Mouse (Mus musculus) heart, embryonic 10.5 days (tissue): ENCODE results near the gene Sim1. TPM values are rescaled to one million over a fixed set of nuclear protein-coding genes. Genes with fewer than 3 reads are reported as not detected.

Experiments used
- DNase-seq: peaks from one replicate; pipeline ENCODE4 v3.0.0-alpha.2; 2017; ENCODE audit warnings: low spot score
- H3K27ac ChIP-seq: fragments of 300-500 bp; sonication (generic); 2 replicates; pipeline ENCODE4 v1.5.1; 2016; ENCODE audit warnings: mild to moderate bottlenecking
- H3K27me3 ChIP-seq: fragments of 300-500 bp; sonication (generic); 2 replicates; pipeline ENCODE4 v1.6.1; 2016; ENCODE audit warnings: mild to moderate bottlenecking; ENCODE audit not compliant: poor library complexity, insufficient read depth, severe bottlenecking
- H3K36me3 ChIP-seq: fragments of 300-500 bp; sonication (generic); 2 replicates; pipeline ENCODE4 v1.6.1; 2016; ENCODE audit warnings: mild to moderate bottlenecking, moderate library complexity
- H3K4me1 ChIP-seq: fragments of 300-500 bp; sonication (generic); 2 replicates; pipeline ENCODE4 v1.6.1; 2016; ENCODE audit warnings: mild to moderate bottlenecking
- H3K4me3 ChIP-seq: fragments of 300-500 bp; sonication (generic); 2 replicates; pipeline ENCODE4 v1.5.1; 2016; ENCODE audit warnings: mild to moderate bottlenecking, moderate library complexity
- H3K9me3 ChIP-seq: fragments of 300-500 bp; sonication (generic); 2 replicates; pipeline ENCODE4 v1.6.1; 2016; ENCODE audit warnings: mild to moderate bottlenecking, moderate library complexity
- WGBS: fragments of 180-500 bp; shearing (Covaris S2); methylation state at CpG from one replicate; pipeline ENCODE4 v1.1.7; 2016; 5-methylcytosine and 5-hydroxymethylcytosine counted together
- polyA plus RNA-seq: library from polyadenylated mRNA; unstranded; fragments of >200 nt; fragmentation: Nextera tagmentation; extraction: Ambion mirVana; gene quantifications from 2 replicates; pipeline ENCODE4 v1.2.1, GENCODE M21; 2016

The Sim1 gene
- 0.10 TPM in 1 of 2 replicates, not detected in the other for polyA plus RNA-seq

DNA sequence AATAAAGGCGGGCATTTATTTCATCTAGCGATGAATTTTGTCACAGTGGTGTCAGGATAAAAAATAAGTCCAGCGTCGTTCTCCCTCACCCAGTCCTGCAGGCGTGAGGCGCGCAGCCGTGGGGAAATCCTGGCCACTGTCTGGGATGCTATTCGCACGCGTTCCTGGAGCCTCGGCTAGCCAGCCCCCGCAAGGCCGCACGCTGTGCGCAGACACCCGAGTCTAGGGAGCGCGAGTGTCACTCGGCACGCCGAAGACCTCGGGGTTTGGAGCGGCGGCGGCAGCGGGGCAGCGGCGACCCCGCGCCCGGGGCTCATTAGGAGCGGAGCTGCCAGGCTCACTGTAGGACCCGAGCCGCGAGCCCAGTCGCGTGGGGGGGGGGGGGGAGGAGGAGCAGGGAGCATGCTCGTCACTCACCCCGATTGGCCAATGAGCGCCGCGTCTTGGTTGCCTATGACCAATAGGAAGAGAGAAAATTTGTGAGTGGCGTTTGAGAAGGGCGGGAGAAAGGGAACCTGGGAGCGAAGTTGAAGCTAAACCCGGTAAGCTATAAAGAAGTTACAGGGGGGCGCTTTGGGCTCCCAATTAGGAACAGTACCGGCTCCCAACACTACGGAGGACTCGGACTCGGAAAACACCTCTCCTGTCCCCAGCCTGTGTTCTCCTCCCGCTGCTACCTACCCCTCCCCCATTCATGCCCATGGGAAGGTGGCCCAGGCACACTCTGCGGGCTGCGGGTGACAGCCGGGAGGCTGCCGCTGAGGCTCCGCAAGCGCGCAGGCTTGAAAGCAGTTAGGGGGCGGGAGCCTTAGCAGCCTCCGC is at the start of gene Sim1:
Gene Sim1 (plus strand): TSS at position 585 of the 822 bp plus-strand sequence.
- Histone ChIP-seq H3K36me3 (no peaks in the 10 kb centered on the region), H3K9me3 (no peaks in the 10 kb centered on the region), H3K27ac (no peak within 1 kb of the TSS), H3K4me3 (peak within 1 kb of the TSS; percentile 62), H3K4me1 (peaks cover 18% of the 10 kb centered on the region), H3K27me3 (peaks cover 93% of the 10 kb centered on the region)
- DNase-seq: peak; percentile 93
- WGBS: under 1% methylated on average over 61 of the region's 62 CpGs

DNA sequence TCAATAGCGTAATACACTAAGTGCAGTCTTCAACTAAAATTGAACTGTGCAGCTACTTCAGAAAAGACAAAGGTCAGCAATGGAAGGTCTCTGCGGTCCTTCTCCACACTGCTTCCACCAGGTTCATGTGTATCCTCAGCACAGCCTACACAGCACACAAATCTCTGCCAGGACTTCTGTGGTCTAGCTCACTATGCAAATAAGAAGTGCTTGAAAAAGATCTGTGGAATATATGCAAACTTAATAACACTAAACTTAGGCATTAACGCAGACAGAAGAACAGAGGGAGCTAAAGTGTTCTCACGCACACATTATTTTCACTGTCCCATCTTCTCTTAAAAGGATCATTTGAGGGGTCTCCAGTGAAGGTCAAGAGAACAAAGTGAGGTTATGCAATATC is 26.4 kb upstream of the Sim1 start:
- no peaks in the 10 kb centered on the region for H3K36me3 ChIP-seq
- H3K9me3 ChIP-seq: no peaks in the 10 kb centered on the region
- H3K4me3 ChIP-seq: no peak overlapping the region
- 76% methylated on average over 4 of the region's 4 CpGs for WGBS
- DNase-seq: no peak
- no peaks in the 10 kb centered on the region for H3K4me1 ChIP-seq
- H3K27me3 ChIP-seq: no peaks in the 10 kb centered on the region
- no peak overlapping the region for H3K27ac ChIP-seq

DNA sequence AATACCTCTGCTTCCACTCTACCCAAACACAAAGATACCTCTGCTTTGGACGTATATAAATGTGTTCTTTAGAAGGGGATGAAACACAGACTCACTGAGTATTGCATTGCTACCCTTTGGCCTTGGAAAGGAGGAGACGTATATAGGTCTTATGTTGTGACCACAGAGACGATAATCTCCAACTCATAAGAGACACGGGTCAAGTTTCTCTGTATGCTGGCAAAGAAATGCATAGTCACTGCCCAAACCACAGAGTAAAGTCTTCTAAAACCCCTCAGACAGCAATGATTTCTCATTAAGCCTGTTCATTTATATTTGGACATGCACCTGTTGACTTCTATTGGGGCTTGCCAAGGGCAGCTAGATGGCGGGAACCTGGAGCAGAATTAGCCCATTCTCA is 17.6 kb upstream of the Sim1 start:
- DNase-seq: no peak
- Histone ChIP-seq H3K4me1 (no peaks in the 10 kb centered on the region), H3K36me3 (no peaks in the 10 kb centered on the region), H3K27ac (no peak overlapping the region), H3K9me3 (no peaks in the 10 kb centered on the region), H3K27me3 (no peaks in the 10 kb centered on the region), H3K4me3 (no peak overlapping the region)
- WGBS: 79% methylated on average over 5 of the region's 5 CpGs

DNA sequence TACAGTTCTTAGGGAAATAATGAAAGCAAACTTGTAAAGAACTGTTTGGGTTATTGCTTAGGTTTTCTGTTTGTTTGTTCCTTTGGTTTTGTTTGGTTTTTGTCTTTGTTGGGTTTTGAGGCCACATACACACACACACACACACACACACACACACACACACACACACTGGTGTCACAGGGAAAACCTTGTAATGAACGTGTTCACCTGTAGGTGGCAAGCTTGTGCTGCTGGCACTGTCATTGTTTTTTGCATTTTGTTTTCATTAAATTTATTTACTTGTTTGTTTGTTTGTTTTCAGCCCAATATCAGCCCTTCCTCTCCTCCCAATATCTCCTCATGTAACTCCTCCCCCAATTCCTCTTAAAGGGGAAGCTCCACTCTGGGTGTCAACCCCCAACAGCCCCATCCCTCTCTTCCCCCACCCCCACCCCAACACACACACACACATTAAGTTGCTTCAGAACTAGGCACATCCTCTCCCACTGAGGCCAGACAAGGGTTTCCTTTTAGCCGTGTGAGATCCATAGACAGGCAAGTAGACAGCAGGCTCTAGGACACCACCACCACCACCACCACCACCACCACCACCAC is 13.0 kb upstream of the Sim1 start:
- Histone ChIP-seq H3K27ac (no peak overlapping the region), H3K9me3 (no peaks in the 10 kb centered on the region), H3K27me3 (0 out of 2 replicates have a peak, but pooled peaks cover 8% of the 10 kb centered on the region), H3K4me3 (no peak overlapping the region), H3K4me1 (no peaks in the 10 kb centered on the region), H3K36me3 (no peaks in the 10 kb centered on the region)
- 19% methylated on average over 2 of the region's 2 CpGs for WGBS
- DNase-seq: no peak

DNA sequence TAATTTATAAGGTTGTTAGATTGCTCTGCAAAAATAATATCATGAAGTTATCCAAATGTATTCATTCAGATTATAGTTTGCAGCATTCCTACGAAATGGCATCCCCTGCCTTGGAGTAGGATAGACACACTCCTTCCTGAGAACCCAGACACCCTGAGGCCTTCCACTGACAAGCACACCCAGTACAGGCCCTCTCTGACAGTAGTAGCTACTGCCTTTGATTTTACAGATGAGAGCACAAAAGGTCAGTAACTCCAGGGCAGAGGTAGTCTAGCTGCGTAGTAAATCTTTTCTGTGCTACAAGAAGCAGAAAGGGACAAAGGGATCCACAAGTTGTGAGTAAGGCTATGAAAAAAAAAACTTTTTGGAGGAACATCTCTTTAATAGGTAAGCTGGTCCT is 12.2 kb upstream of the Sim1 start:
- H3K4me1 ChIP-seq: no peaks in the 10 kb centered on the region
- WGBS: 72% methylated on average over 2 of the region's 2 CpGs
- no peak for DNase-seq
- 0 out of 2 replicates have a peak, but pooled peaks cover 8% of the 10 kb centered on the region for H3K27me3 ChIP-seq
- H3K4me3 ChIP-seq: no peak overlapping the region
- H3K27ac ChIP-seq: no peak overlapping the region
- H3K9me3 ChIP-seq: no peaks in the 10 kb centered on the region
- no peaks in the 10 kb centered on the region for H3K36me3 ChIP-seq

DNA sequence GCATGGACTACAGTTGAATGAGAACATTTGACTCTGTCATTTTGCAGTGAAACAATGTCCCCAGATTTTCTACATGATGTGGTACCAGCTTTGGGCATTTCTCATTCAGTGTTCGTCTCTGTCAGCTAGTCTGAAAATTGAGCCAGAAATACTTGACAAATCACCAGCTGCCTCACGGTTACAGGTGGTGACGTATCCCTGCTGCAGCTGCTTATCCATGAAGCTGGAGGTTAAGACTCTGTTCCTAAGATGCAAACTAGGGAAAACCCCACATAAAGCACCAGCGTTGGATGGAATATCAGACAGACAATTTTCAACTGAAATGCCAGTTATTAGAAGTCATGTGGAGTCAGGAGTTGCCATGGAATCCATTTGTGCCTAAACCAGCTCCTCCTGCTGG is 8.2 kb upstream of the Sim1 start:
- DNase-seq: no peak
- Histone ChIP-seq H3K36me3 (no peaks in the 10 kb centered on the region), H3K27ac (no peak overlapping the region), H3K4me3 (no peak overlapping the region), H3K9me3 (no peaks in the 10 kb centered on the region), H3K27me3 (peaks cover 43% of the 10 kb centered on the region), H3K4me1 (no peaks in the 10 kb centered on the region)
- WGBS: 56% methylated on average over 4 of the region's 4 CpGs

DNA sequence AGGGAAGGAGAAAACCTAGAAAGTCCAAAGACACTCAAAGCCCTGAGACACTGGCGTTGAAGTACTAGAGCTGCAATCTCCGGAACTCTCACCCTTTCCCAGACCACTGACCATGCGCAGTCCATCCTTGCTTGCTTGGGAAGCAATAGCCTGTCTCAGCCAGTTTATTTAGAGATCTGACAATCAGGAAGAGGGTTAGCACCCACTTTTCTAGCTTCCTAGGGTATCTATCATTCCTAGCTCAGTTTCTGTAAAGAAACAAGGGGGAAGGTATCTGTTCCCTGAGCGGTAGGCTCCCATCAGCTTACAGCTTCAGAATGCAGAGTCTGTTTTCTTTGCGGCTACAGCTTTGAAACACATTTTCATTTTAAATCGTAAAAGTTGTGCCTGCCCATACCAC is 3.9 kb upstream of the Sim1 start:
- Histone ChIP-seq H3K4me1 (peaks cover 18% of the 10 kb centered on the region), H3K4me3 (no peak overlapping the region), H3K27me3 (peaks cover 86% of the 10 kb centered on the region), H3K27ac (no peak overlapping the region), H3K36me3 (no peaks in the 10 kb centered on the region), H3K9me3 (no peaks in the 10 kb centered on the region)
- DNase-seq: no peak
- 10% methylated on average over 6 of the region's 6 CpGs for WGBS

DNA sequence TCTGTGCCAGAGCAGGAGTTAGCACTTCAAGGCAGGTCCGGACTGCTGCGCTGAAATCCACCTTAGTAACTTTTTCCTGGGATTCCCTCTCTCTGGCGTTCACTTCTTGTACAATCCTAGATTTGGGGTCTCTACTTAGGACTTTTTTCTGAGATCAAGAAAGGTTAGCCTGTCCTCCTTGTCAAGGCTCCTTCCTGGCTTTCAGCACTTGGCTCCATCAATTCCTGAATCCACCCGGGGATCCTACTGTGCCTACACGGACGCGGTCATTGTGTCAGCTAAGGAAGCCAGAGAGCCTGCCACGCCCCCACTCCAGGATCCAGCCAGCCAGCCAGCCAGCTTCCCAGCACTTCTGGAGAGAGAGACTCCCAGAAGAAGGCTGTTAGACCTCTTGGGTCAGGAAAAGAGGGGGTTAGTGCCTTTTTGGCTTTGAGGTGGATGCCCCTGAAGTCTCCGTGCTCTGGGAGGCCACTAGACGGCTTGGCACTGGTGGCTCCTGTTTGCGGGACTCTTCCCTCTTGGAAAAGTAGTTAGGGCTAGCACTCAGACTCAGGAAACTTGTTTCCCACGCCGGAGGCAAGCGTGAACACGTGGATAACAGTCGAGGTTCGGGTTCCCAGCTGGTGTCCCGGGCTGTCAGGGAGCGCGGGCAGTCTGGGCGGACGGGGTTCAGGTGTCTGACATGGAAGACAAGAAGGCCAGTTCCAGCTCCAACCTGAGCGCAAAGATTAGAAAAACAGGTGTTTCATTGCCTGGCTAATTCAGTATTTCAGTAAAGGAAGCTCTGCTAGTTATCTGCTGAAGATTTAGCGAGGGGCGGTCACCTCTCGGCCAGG is 2.5 kb upstream of the Sim1 start:
- H3K36me3 ChIP-seq: no peaks in the 10 kb centered on the region
- no peak for DNase-seq
- H3K9me3 ChIP-seq: no peaks in the 10 kb centered on the region
- peaks cover 18% of the 10 kb centered on the region for H3K4me1 ChIP-seq
- under 1% methylated on average over 26 of the region's 26 CpGs for WGBS
- H3K4me3 ChIP-seq: peak overlapping the region; percentile 18; the same call in 1 of the 2 replicates
- no peak overlapping the region for H3K27ac ChIP-seq
- H3K27me3 ChIP-seq: peaks cover 89% of the 10 kb centered on the region

DNA sequence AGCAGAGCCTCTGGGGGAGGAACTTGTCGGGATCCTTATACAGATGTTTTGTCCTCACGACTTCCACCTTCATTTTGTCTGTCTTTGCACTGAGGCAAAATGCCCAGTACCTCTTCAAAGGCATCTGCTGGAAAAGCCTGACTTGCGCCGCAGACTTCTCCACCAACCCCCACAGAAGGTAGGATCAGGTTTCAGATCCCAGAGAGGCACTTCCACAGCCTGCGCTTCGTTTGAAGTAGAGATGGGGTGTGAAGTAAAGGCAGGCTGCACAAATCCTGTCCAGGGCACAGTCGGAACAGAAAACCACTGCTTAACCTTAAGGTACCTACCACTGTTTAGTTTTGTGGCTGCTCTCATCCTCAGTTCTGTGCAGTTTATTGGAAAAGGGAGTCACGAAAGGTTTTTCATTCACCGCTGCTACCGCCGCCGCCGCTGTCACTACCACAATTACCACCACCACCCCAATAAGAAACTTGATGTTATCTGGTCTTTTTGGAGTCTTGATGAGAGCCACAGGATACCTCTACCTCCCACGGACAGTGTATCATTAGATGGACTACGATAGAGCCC is 1.7 kb upstream of the Sim1 start:
- no peaks in the 10 kb centered on the region for H3K36me3 ChIP-seq
- peaks cover 18% of the 10 kb centered on the region for H3K4me1 ChIP-seq
- no peak for DNase-seq
- 1% methylated on average over 15 of the region's 15 CpGs for WGBS
- H3K27ac ChIP-seq: no peak overlapping the region
- 0 out of 2 replicates have a peak overlapping the region, but pooled peaks have one; percentile 18 for H3K4me3 ChIP-seq
- peaks cover 91% of the 10 kb centered on the region for H3K27me3 ChIP-seq
- no peaks in the 10 kb centered on the region for H3K9me3 ChIP-seq

DNA sequence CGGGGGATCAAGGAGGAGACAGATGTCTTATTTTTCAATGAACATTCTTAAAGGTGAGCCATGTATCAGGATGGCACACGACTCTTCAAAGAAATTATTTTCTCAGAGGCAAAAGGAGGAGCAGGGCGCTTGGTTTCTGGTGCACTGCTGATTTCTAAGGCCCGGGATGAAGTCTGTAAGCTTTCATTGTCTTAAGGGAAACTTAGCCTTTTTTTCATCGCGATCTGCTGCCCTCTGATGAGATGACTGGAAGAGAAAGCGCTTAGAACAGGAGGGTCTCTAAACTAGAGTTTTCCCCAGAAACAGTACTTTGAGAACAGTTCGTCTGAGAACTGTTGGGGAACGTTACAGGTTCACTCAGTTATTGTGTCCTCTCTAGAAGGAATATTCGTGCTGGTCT is 1.0 kb upstream of the Sim1 start:
- H3K9me3 ChIP-seq: no peaks in the 10 kb centered on the region
- H3K27me3 ChIP-seq: peaks cover 94% of the 10 kb centered on the region
- H3K4me1 ChIP-seq: peaks cover 18% of the 10 kb centered on the region
- 2% methylated on average over 10 of the region's 10 CpGs for WGBS
- H3K4me3 ChIP-seq: no peak overlapping the region
- H3K36me3 ChIP-seq: no peaks in the 10 kb centered on the region
- no peak for DNase-seq
- H3K27ac ChIP-seq: no peak overlapping the region

DNA sequence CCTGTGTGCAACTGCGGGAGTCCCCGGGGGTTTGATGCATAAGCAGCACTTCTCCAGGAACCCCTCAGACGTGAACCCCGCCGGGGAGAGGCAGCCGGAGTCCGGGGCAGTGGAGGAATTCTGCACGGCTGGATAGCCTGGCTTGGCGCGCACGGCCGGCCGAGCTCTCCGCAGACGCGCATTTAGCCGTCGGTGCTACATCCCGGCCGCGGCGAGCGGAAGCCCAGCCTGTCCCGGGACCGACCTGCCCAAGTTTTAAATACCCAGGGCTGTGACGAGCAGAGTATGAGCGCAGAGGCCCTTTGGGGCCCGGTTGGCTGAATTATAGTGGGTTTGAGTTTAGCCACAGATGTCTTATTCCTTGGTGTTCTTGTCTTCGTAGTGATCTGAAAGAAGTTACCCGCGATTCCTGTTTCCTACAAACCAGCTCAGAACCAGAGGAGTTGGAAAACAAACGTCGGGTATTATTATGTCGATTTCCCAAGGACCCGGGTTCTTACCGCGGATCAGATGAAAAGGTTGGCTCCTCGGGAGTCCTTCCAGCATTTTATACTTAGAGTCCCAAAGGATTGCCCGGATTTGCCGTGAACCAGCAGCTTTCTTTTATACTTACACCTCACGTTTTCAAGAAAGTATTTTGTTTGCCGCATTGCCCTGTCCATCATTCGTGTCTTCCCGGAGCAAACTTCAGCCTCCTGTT is 687 bp downstream of the Sim1 start:
- peak overlapping the region; percentile 62 for H3K4me3 ChIP-seq
- peaks cover 18% of the 10 kb centered on the region for H3K4me1 ChIP-seq
- H3K9me3 ChIP-seq: no peaks in the 10 kb centered on the region
- H3K27ac ChIP-seq: no peak overlapping the region
- H3K36me3 ChIP-seq: no peaks in the 10 kb centered on the region
- DNase-seq: no peak
- WGBS: 1% methylated on average over 44 of the region's 44 CpGs
- H3K27me3 ChIP-seq: peaks cover 93% of the 10 kb centered on the region
